Mouse (Mus musculus) embryonic fibroblast, embryonic 13.5 days (primary cell): Measurements from ENCODE around the gene Atrnl1.

ENCODE experiments used
- CTCF ChIP-seq: IDR thresholded peaks from 2 replicates; pipeline ENCODE4 v1.5.1; 2011; ENCODE audit warnings: mild to moderate bottlenecking, control low read depth, low read length, moderate library complexity, borderline replicate concordance; ENCODE audit not compliant: insufficient read depth
- POLR2A ChIP-seq: IDR thresholded peaks from 2 replicates; pipeline ENCODE4 v1.6.1; 2011; ENCODE audit warnings: low read depth, mild to moderate bottlenecking, control low read depth, low read length, moderate library complexity

DNA sequence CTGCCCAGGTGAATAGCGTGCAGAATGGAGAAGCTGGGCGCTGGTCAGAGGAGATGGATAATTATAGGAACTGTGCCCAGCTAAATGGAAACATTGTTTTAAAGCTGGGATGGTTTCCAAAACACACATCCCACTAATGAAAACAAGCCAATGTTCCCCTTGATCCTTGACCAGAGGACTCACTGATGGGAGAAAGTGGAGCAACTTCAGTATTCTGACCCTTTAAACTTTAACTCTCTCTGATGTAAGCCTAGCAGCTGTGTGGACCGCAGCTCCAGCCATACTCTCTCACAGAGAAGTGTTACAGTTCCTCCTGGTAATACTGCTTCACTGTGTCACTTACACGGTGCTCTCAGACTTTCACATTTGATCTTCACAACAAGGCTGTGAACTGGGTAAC is 432.7 kb downstream of the Atrnl1 start:
- TF ChIP-seq CTCF (no peak), POLR2A (no peak)
